Comparison of ENCODE assay signal across 18 mouse cellular contexts in genomic region chr2:153597626-153598025, GRCm38 (mm10). TPM values are rescaled to one million over a fixed set of nuclear protein-coding genes. Genes with fewer than 3 reads are reported as not detected.
DNase-seq lines count a peak whose midpoint lies in the region; ATAC-seq lines count a peak whose summit lies in the region.
"Had no signal": no experiment of that assay in that cellular context is flagged by ENCODE, and none has a peak within 500 bp of the region (broad histone marks: within the 10 kb centered on the region; RNA-seq: fewer than 3 reads in every experiment).

No protein-coding gene starts in this region.

- H3K4me1 ChIP-seq in forebrain, embryonic 15.5 days = peaks cover 29% of the 10 kb centered on the region
- H3K4me1 ChIP-seq in forebrain, embryonic 13.5 days = peaks cover 31% of the 10 kb centered on the region
- peaks cover 13% of the 10 kb centered on the region for H3K4me1 ChIP-seq in liver, embryonic 16.5 days (ENCODE audit: control insufficient read depth, low read depth, low read length)

- intact Hi-C loops in left cerebral cortex, postnatal 10 days (cut with DNase I) = no loop called here

- 90% methylated on average over 4 of the region's 4 CpGs for WGBS in forebrain, embryonic 15.5 days
- WGBS in forebrain, embryonic 13.5 days = 93% methylated on average over 4 of the region's 4 CpGs
- 72% methylated on average over 4 of the region's 4 CpGs for WGBS in liver, embryonic 16.5 days (ENCODE audit: insufficient replicate concordance)

- H3K4me2 ChIP-seq in forebrain, embryonic 15.5 days (replicated peaks) = no peak overlapping the region
- H3K4me2 ChIP-seq in forebrain, embryonic 13.5 days = no peak overlapping the region
- no peak overlapping the region for H3K4me2 ChIP-seq in liver, embryonic 16.5 days (ENCODE audit: low read depth, low read length)
- H3K4me2 ChIP-seq: liver, embryonic 13.5 days; midbrain, embryonic 15.5 days; neural tube, embryonic 13.5 days had no signal

- 0 out of 2 replicates have a peak overlapping the region, but pooled peaks have one; percentile 15 for H3K27ac ChIP-seq in forebrain, embryonic 15.5 days (replicated peaks)
- H3K27ac ChIP-seq in forebrain, embryonic 13.5 days = no peak overlapping the region
- no peak overlapping the region for H3K27ac ChIP-seq in liver, embryonic 16.5 days (ENCODE audit: low read length)
- H3K27ac ChIP-seq: forebrain, embryonic 10.5 days; left cerebral cortex, adult 2 months; liver, embryonic 13.5 days; macrophage; midbrain, embryonic 15.5 days; neural tube, embryonic 13.5 days had no signal

- H3K9me3 ChIP-seq in forebrain, embryonic 15.5 days = no peaks in the 10 kb centered on the region
- H3K9me3 ChIP-seq in forebrain, embryonic 13.5 days (replicated peaks) = no peaks in the 10 kb centered on the region
- no peaks in the 10 kb centered on the region for H3K9me3 ChIP-seq in liver, embryonic 16.5 days (replicated peaks; ENCODE audit: control insufficient read depth, low read length)
- H3K9me3 ChIP-seq: forebrain, embryonic 10.5 days; liver, embryonic 13.5 days; midbrain, embryonic 15.5 days; neural tube, embryonic 13.5 days had no signal

- no peak overlapping the region for H3K9ac ChIP-seq in forebrain, embryonic 15.5 days (replicated peaks)
- H3K9ac ChIP-seq in forebrain, embryonic 13.5 days = no peak overlapping the region
- H3K9ac ChIP-seq in liver, embryonic 16.5 days (ENCODE audit: low read depth, low read length) = no peak overlapping the region
- H3K9ac ChIP-seq: liver, embryonic 13.5 days; midbrain, embryonic 15.5 days; neural tube, embryonic 13.5 days had no signal

- ATAC-seq in forebrain, embryonic 15.5 days (replicated peaks) = no peak
- ATAC-seq in forebrain, embryonic 13.5 days = no peak
- peak; percentile 59 for ATAC-seq in liver, embryonic 16.5 days (ENCODE audit: low read depth)
- no peak for ATAC-seq in frontal cortex, adult (ENCODE audit: low TSS enrichment)
- no peak for ATAC-seq in monocyte, adult 5-6 weeks (replicated peaks; ENCODE audit: insufficient number of reproducible peaks, low FRiP score, low TSS enrichment, poor library complexity, severe bottlenecking)
- ATAC-seq: midbrain, embryonic 15.5 days; Patski had no signal

- DNase-seq in 416B (ENCODE audit: low read depth) = peak; percentile 81
- peak; percentile 75 for DNase-seq in adrenal gland, postnatal 14 days
- no peak for DNase-seq in left cerebral cortex, postnatal 10 days (ENCODE audit: extremely low spot score in 1 of 2, low spot score in 2 of 2)
- DNase-seq: cerebellum, adult 9-11 months; liver, embryonic 13.5 days; retina, postnatal 1 day; thymus, adult 2 months had no signal

- no peaks in the 10 kb centered on the region for H3K36me3 ChIP-seq in forebrain, embryonic 15.5 days
- no peaks in the 10 kb centered on the region for H3K36me3 ChIP-seq in forebrain, embryonic 13.5 days (ENCODE audit: poor library complexity, severe bottlenecking)
- H3K36me3 ChIP-seq in liver, embryonic 16.5 days (ENCODE audit: control insufficient read depth, insufficient read depth) = no peaks in the 10 kb centered on the region
- H3K36me3 ChIP-seq: forebrain, embryonic 10.5 days; liver, embryonic 13.5 days; midbrain, embryonic 15.5 days; neural tube, embryonic 13.5 days had no signal

- H3K4me3 ChIP-seq in forebrain, embryonic 15.5 days = no peak overlapping the region
- no peak overlapping the region for H3K4me3 ChIP-seq in forebrain, embryonic 13.5 days
- no peak overlapping the region for H3K4me3 ChIP-seq in liver, embryonic 16.5 days (ENCODE audit: low read depth, low read length)
- H3K4me3 ChIP-seq: forebrain, embryonic 10.5 days; left cerebral cortex, adult 2 months; liver, embryonic 13.5 days; midbrain, embryonic 15.5 days; neural tube, embryonic 13.5 days had no signal

- no peaks in the 10 kb centered on the region for H3K27me3 ChIP-seq in forebrain, embryonic 15.5 days
- no peaks in the 10 kb centered on the region for H3K27me3 ChIP-seq in forebrain, embryonic 13.5 days
- no peaks in the 10 kb centered on the region for H3K27me3 ChIP-seq in liver, embryonic 16.5 days (ENCODE audit: control insufficient read depth, insufficient read depth, low read depth, low read length)
- H3K27me3 ChIP-seq: liver, embryonic 13.5 days; midbrain, embryonic 15.5 days; neural tube, embryonic 13.5 days; Patski had no signal

RNA-seq across cellular contexts. Expression of gene Commd7, which starts 35.0 kb away (rescaled TPM):
- polyA plus RNA-seq in forebrain, embryonic 15.5 days (2015; fragmentation: Nextera tagmentation; extraction: Ambion mirVana) = 98.7 and 104 TPM in 2 replicates
- 80.2 and 81.1 TPM in 2 replicates for polyA plus RNA-seq in forebrain, embryonic 13.5 days (2015; fragmentation: Nextera tagmentation; extraction: Ambion mirVana)
- 27.7 and 33.6 TPM in 2 replicates for total RNA-seq in adrenal gland, postnatal 14 days (2021)
- 24.8 and 25.0 TPM in 2 replicates for polyA plus RNA-seq in liver, embryonic 16.5 days (2015; fragmentation: Nextera tagmentation; extraction: Ambion mirVana)
- 10 to 100 TPM; 32.9 to 36.5 TPM for total RNA-seq in left cerebral cortex, postnatal 10 days (2021)
- total RNA-seq in monocyte, adult 5-6 weeks (2017) = 32.5 to 55.1 TPM (median 32.6 TPM) in 3 replicates

RNA-seq across cellular contexts. Expression of gene Dnmt3b, which starts 51.6 kb away (rescaled TPM):
- 3.7 and 3.9 TPM in 2 replicates for polyA plus RNA-seq in forebrain, embryonic 15.5 days (2015; fragmentation: Nextera tagmentation; extraction: Ambion mirVana)
- 4.1 and 4.8 TPM in 2 replicates for polyA plus RNA-seq in forebrain, embryonic 13.5 days (2015; fragmentation: Nextera tagmentation; extraction: Ambion mirVana)
- total RNA-seq in adrenal gland, postnatal 14 days (2021) = 2.8 and 5.1 TPM in 2 replicates
- 3.3 and 3.8 TPM in 2 replicates for polyA plus RNA-seq in liver, embryonic 16.5 days (2015; fragmentation: Nextera tagmentation; extraction: Ambion mirVana)
- 1 to 10 TPM; 1.5 to 1.7 TPM for total RNA-seq in left cerebral cortex, postnatal 10 days (2021)
- total RNA-seq in monocyte, adult 5-6 weeks (2017) = 2.9 to 12.0 TPM (median 5.7 TPM) in 3 replicates

Comparison
In these comparisons a context has a peak if more than half of its experiments do, and no peak if none do; other contexts are left out.
1. DNase-seq: peak in 416B (single experiment) and adrenal gland, postnatal 14 days (single experiment); none in left cerebral cortex, postnatal 10 days (0 of 2).